Mouse (Mus musculus) cerebellum, adult 9-10 months (tissue): ENCODE results near the gene Tet3.

Experiments used
- DNase-seq: peaks from one replicate; pipeline ENCODE4 v3.0.0; 2022

Gene Tet3

DNA sequence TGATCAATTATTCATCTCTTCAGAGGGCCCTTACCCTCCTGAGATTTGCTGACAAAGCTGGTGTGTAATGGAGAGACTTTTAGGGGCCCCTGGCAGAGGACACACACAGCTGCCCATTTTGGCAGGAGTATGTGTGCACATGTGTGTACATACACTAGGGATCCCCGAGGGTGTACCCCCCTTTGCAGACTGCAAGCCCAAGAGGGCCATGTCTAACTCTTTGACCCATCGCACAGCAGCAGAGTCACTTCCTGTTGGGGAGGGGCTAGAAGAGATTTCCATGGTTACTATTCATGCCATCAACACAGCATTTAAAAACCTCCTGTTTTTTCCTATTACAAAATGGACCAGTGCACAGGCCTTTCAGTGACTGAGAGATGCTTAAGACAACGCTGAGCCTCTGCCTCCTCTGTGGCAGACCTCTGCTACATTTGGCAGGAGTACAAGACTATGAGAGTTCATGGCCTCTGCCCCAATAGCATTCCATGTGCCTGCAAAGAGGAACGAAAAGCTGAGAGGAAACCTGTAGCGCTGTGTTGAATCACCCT lies 46.0 kb downstream of the Tet3 start:
- DNase-seq: no peak

DNA sequence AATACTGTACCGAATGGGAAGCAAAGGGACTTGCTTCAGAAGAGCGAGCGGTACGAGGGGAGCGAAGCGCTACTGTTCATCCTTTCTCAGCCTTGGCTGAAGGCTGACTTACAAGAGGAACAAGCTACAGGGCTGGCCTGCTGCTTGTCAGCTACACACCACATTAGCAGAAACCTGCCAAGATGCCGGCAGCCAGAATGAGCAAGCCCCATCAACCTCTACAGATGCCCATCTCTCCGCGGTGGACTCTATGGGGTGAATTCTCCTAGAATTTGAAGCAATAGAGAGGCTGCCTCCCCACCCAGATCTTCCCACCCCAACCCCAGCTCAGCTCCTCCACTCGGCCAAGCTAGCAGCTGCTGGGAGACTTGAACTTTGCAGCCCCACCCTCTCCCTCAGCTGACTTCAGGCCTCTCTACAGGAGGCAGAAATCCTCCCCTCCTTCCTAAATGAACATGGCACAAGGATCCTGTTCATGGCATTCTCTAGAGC lies 46.5 kb downstream of the Tet3 start:
- no peak for DNase-seq

DNA sequence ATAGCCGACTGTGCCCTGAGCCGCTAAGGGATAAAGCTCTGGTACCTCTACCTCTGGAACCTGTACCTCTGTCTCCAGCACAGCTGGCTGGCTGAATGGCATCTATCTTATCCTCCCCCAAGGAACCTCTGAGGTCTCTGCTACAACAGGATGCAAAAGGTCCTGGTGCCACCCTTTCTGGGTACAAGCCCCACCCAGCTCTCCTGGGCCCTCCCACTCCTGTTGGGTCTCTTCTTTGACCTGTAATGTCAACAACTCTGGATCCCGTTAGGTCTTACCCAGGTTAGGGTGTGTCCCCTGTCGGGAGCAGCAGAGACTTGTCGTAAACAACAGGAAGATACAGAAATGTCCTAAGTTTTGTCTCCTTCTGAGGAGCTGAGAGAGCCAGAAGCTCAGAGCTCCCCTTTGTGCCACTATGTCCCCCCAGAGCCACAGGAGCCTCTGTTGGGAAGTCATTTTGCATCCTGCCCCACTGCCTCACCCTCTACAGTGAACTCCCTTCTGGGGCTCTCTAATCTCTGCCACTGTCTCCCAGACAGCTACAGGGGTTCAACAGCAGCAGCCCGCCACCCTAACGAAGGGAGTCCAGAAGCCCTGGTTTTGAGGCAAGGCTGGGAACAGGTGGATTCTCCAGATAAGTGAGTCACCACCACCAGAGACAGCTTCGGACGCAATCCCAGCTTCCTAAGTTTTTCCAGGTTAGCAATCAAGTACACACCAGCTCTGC lies 47.1 kb downstream of the Tet3 start:
- no peak for DNase-seq

DNA sequence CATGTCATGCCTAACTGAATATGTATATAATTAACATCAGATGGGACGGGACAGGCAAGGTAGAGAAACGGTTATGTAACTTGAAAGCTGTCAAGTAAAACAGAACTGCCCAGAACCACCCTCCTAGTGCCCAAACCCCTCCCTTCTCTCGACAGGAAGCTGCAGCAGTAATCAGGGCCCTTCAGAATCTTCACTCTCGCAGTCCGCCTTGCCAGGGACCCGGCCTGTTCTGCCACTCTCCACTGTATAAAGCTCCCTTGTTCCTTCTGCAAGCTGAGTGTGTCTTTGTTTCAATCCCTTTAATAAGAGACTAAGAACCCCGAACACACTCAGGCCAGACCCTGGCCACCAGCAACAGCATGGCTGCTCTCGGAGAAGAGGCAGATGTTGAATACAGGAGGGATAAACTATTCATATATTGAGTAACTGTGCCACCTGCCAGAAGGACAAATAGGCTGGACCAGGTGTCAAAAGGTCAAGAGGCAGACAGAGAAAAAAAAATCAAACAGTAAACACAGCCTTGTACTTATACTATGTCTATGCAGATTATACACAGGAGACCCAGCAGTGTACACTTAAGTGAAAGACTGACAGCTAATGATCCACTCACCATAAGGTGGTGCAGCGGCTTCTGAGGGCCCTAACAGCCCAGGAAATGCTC lies 48.7 kb downstream of the Tet3 start:
- DNase-seq: peak; percentile 21

DNA sequence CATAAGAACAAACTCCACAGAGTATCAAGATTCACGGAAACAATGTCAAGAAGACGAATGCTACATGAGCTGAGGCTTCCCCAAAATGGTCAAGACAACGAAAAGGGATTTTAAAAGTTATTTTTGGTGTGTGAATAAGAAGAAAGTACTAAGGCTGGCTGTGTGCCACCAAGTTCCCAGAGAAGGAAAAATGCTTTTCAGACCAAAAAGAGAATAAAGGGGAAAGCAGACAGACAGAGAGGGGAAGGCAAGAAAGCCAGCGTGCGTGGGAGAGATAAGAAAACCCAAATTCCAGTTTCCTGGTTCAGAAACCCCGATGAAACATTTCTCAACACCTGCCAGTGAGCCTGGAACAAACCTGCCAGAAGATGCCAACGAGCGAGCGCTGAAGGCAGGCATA lies 50.4 kb downstream of the Tet3 start:
- no peak for DNase-seq

DNA sequence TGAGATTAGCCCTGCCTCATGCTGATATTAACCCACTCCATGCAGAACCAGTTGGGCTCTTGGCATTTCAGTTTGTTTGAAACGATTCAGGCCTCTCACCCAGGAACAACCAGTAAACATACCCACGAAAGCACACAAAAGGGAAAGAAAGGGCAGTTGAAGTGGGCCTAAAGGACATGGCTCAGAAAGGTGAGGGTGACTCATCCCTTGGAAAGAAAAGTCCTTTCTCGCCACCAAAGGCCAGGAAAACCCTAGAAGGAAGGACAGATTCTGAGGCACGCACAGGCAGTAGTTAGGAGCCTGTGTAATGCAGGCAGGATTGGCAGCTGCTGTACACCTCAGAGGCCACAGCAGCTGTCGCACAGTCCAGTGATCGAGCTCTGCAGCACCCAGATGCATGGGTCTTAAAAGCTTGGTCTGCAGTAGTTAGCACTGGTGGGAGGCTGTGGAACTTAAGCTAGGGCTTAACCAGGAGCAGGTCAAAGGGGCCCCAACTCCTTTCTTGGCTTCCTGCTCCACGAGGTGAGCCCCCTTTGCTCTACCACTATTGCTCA lies 53.3 kb downstream of the Tet3 start:
- no peak for DNase-seq

DNA sequence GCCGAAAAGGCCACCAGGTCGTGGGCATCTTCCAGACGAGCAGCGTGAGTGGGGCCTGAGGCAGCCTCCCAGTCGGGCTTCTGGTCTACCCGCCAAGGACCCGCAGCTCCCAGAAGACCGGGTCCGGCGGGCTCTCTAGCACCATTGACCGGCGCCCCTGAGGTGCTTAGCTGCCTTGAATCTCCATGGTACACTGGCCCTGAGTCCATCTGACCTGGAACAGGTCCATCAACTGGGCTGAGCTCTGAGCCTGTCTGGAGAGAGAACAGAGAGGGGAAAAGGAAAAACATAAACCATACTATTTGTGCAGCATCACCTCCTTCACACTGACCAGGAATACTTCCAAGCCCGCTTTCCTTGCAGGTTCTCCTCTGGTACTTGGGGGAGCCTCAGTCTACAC lies 54.3 kb downstream of the Tet3 start:
- DNase-seq: no peak

DNA sequence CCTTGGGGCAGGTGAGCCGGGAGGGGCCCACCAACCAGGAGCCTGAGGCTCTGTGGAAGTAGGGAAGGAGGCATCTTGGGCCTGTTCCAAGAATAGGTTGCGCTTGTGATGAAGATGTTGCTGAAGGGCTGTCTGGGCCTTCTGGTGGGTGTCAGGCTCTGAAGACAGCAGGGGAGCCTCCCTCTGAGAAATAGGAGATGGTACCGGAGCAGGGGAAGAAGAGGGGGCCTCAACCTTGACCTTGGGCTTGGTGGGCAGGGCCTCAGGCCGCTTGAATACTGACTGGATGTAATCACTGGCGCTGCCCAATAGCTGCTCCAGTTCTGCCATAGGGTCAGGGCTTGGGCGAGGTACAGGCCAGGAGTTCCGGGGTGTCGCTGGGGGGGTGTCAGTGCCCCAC lies 55.4 kb downstream of the Tet3 start:
- DNase-seq: no peak

DNA sequence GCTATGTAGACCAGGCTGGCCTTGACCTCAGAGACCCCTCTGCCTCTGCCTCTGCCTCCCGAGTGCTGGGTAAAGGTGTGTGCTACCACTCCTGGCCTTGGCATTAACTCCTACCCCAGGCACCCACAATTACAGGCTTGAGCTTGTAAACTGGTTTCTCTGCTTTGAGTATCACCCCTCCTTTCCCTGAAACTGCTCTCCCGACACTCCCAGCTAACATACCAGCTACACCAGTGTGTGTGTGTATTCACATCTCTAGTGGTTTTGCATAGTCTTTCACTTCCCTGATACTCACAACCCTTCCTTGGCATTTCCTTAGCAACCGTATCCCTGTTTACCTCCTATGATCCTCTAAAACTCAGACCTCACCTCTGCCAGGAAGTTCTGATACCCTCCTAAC lies 59.1 kb downstream of the Tet3 start:
- no peak for DNase-seq

DNA sequence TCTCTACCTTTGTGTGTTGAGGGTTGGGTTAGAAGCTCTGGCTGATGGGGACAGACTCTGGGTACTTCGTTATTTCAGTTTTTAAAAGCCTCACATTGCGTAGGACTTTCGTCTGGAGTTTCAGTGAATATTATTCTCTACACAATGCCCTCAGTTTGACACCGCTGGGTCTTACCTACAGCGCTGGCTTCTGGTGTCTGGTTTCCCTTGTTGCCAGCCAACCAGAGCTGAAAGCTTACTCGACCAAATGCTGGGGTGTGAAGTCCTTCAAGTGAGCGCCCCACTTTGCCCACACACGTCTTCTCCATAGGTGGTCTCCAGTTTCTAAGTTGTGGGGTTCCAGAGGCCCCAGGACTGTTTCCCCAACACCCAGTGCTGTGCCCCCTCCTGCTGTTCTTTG lies 61.2 kb downstream of the Tet3 start:
- DNase-seq: no peak

DNA sequence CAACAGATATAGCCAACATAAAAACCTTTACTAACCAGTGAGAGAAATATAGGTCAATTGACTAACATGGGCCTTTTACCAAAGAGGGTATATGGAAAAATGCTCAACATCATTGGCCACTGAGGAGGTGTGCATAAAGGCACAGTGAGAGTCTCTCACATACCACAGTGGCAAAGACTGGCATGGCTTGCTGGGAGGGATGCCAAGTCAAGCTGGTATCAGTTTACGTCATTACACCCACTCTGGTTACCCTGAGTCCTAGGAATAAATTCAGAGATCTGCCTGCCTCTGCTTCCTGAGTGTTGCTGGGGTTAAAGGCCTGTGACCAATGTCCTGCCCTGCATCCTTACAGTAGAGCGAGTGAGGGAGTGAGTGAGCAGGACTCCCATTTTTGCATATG lies 62.2 kb downstream of the Tet3 start:
- DNase-seq: no peak

DNA sequence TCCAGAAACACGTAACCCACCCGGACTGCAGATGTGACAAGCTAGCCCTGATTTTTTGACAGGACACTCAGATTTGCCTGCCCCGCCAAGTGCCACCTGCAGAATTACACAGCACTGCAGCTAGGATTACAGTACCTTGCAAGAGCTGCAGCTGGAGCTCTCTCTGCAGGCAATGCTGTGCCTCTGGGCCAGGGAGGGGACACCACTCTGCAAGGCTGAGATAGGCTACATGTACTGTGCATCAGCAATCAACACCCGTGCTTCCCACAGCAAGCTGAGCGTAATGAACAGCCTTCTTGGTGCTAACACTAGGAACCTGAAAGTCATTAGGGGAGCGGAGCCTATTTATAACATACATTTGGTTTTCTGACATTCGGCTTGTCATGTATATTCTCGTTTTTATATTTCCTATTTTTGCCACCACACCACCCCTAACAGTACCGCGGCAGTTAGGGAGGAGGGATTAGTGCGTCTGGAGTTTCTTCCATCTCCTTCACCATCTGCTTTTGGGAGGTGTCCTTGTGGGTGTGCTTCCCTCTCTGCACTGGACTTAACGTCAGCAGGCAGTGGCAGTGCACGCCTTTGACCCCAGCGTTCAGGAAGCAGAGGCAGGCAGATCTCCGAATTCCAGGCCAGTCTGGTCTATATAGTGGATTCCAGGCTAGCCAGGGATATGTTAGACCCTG lies 63.2 kb downstream of the Tet3 start:
- no peak for DNase-seq

DNA sequence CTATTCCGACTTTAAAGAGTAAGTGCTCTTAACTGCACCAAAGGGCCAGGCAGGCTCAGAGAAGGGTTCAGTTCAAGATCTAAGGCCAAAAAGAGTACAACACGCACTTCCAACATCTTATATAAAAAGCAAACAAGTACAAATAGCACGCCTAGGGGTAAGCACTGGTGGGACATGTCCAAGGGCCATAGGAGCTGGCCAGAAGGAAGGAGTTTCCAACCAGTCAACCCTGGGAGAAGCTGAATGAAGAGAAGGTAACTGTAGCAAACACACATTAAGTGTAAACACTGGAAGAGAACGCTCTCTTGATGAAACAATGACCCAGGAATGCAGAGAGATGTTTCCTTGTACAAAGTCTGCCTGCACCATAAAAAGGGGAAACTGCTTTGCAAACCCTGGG lies 64.8 kb downstream of the Tet3 start:
- no peak for DNase-seq

DNA sequence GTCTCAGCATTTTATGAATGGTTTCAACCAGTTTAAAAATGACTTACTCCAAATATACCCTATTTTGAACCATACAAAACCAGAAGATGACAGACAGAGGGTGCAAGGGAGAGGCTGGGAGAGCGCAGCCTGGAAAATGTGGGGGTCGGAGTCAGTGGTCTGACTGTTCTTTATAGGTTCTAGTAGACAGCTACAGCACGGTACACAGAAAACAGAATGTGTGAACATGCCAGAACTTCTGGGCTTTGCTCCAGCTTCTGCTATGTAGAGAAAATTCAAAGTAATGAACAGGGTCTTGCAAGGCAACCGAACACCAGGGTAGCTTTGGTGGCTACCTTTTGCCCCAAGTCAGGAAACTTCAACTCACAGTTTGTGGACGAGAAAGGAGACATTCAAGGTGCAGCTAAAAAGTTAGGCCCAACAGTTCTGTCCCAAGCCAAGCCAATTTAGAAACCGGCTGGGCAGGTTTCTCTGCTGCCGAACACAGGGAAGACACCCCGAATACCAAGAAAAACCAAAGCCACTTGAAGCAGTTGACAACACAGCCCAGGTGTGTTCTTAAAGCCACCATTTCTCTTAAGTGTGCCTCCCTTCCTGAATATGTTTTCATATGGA lies 66.6 kb downstream of the Tet3 start:
- DNase-seq: no peak

DNA sequence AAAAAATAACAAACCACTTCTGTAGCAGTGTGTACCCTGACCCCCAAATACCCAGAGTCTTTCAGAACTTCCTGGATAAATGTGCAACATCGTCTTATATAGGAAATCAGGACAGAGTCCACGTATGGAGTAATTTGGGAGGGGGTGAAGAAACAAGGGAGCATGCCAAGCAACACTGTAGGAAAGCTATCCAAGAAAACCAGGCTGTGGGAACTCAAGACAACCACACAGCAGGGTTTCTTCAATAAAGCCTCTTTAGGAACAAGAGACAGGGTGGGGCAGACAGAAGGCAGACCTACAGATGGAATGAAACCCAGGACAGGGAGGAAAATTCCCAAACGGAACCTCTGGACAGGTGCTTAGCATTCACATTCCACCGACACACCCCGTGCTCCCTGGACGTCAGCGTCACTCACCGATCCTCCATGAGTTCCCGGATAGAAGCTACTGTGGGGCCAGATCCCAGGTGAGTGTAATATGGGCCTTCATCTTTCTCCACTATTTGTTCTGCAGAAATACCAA lies 73.3 kb downstream of the Tet3 start:
- no peak for DNase-seq

DNA sequence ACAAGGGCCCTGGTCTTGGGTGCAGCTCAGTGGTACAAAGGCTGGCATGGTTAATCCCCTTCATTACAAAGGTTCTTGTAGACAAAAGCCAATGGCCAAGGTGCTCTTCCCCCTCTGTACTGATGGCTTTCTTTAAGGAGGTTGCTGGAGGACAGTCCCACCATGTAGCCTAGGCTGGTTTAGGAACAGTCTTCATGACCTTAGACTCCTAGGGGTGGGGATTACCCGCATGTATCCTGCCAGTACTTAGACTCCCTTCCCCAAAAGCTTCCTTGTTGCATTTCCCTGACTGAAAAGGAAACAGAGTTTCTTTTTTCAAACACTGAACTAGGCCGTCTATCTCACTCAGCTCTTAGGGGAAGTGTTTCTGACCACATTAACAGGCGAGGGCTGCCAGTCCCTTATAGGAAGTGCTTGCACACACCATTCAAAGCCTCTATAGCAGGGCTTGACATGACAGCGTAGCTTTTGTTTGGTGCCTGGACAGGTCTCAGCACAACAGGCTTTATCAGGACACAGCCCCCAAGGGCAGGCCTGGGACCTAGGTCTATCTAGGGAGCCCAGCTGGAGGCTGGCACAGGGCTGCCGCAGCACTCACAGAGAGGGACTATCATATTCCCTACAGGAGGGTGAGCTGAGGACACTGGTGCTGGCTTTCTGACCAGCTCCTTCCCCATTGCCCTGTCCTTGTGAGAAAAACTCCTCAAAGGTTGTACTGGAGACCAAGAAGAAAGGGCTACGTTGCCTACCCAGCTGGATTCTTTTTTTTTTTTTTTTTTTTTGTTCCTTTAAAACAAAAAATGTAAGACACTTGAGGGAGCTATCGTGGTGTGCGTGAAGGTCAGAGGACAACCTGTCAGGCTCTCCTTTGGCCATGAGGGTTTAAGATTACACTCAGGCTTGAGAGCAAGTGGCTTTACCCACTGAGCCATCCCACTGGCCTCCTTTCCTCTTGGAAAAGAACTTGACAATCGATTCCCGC lies 77.1 kb downstream of the Tet3 start:
- DNase-seq: no peak

DNA sequence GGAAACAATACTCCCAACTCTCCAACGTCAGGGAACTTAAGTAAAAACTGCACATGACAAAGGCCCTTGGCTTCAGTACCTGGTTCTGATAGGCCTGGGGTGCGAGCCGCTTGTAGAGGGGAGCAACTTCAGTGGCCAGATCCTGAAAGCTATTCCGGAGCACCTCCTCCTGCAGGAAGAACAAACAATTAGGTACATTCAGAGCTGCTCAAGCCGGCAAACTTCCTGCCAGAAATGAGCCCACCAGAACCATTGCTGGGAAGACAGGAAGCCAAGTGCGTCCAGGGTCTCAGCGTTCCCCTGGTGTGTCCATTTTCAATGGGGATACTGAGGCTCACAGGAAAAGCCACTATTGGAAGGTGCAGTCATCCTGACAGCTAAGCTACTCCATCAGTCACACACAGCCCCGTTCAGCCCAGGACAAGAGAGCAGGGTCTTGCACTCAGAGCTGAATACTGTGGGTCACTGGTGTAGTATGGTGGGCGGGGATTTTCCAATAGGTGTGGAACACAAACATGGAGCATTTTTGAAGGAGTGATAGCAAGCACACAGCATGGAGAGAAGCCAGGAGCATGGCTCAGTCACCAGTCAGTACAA lies 85.1 kb downstream of the Tet3 start:
- no peak for DNase-seq

DNA sequence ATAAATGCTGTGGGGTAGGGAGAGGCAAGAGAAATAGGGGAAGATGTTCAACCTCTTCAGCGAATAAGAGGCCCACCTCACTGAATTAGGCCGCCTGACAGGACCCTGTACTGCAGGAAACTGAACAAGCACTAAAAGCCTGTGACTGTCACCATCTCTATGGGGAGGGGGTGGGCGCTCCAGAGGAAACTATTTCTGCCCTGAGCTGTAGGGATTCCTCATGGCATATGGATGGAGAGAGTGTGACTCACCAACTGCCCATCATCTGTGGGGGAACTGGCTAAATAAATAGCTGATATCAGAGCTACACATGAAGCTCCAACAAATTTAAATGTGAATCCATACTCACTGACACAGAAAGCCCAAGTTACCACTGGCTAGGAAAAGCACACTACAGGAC lies 87.5 kb downstream of the Tet3 start:
- DNase-seq: no peak

DNA sequence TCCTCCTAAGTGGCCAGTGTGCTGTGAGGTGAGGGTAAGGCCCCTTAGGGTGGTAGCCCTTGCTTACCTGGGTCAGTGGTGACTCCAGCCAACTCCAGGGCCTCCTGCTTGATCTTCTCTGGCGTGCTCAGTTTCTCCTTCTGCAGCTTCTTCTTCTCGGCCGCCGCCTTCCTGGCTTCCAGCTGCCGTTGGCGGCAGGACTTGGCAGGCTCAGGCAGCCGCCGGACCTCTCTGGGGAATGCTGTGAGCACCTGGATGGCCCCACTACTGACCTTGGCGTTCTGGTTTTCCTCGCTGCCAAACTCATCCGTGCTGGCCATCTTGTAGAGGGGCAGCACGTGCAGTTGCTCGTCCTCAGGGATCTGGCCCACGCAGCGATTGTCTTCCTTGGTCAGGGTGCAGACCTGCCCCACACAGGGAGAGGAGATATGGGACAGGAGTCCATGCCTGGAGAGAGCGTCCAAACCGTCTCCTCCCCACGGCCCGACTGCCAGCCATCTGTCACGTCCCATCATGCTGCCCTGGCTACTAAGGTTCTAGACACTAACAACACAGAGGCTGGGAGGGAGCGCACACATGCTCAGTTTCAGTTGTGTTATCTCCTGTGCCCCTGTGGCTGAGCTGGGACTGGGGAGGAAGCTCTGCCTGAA lies 88.4 kb downstream of the Tet3 start:
- DNase-seq: peak; percentile 72

DNA sequence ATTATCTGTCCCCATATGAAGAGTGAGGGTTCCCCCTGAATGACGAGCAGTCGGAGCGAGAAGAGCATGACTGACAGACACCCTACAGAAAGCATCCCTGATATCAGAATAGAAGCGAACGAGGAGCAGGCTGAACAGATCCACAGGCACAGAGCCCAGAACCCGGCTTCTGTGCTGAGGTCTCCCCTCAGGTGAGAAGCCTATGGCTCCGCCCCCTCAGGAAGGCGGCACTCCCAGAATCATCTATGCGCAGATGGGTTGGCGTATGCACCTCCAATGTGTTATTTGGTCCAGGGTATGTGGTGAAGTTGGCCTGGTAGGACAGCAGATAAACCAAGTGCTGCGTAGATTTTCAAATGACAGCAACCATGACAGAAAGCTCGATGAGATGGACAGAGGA lies 95.8 kb downstream of the Tet3 start:
- no peak for DNase-seq
